Mouse (Mus musculus) heart, adult 2 months (tissue): ENCODE results near the gene Ap1ar. TPM values are rescaled to one million over a fixed set of nuclear protein-coding genes. Genes with fewer than 3 reads are reported as not detected.

Source experiments
- DNase-seq, 2 experiments: peaks; one replicate each; pipeline ENCODE4 v3.0.0; 2021
- H3K27ac ChIP-seq: fragments of 200-600 bp; 2 replicates; pipeline ENCODE4 v1.8.1; 2022
- H3K27me3 ChIP-seq: fragments of 200-500 bp; 2 replicates; pipeline ENCODE4 v1.6.1; 2012; ENCODE audit warnings: mild to moderate bottlenecking, low read length, inconsistent platforms, mixed read lengths; ENCODE audit not compliant: control insufficient read depth, insufficient read depth
- H3K36me3 ChIP-seq: fragments of 200-500 bp; 2 replicates; pipeline ENCODE4 v1.6.1; 2012; ENCODE audit warnings: low read length, inconsistent platforms; ENCODE audit not compliant: control insufficient read depth, insufficient read depth
- H3K4me1 ChIP-seq: fragments of 200-500 bp; 2 replicates; pipeline ENCODE4 v1.6.1; 2011; ENCODE audit warnings: low read length; ENCODE audit not compliant: control insufficient read depth, insufficient read depth
- H3K4me3 ChIP-seq: fragments of 200-600 bp; 2 replicates; pipeline ENCODE4 v1.8.1; 2022
- H3K79me2 ChIP-seq: fragments of 200-500 bp; replicated peaks from 2 replicates; pipeline ENCODE4 v1.6.1; 2012; ENCODE audit warnings: mild to moderate bottlenecking, inconsistent platforms, low read length, moderate library complexity, mixed read lengths; ENCODE audit not compliant: control insufficient read depth, insufficient read depth
- H3K9ac ChIP-seq: fragments of 200-500 bp; 2 replicates; pipeline ENCODE4 v1.6.1; 2012; ENCODE audit warnings: low read depth, mild to moderate bottlenecking, control low read depth, inconsistent platforms, low read length, mixed read lengths
- CTCF ChIP-seq: fragments of 200-600 bp; IDR thresholded peaks from 2 replicates; pipeline ENCODE4 v1.8.1; 2022; ENCODE audit warnings: antibody characterized with exemption, mild to moderate bottlenecking, moderate library complexity
- EP300 ChIP-seq: fragments of 200-500 bp; IDR thresholded peaks from 2 replicates; pipeline ENCODE4 v1.6.1; 2011; ENCODE audit warnings: low read depth, low read length, control low read depth; ENCODE audit not compliant: insufficient read depth
- POLR2A ChIP-seq: fragments of 200-500 bp; IDR thresholded peaks from 2 replicates; pipeline ENCODE4 v1.6.1; 2011; ENCODE audit warnings: mild to moderate bottlenecking, low read depth, low read length, control low read depth; ENCODE audit not compliant: insufficient read depth
- WGBS: fragments of 180-500 bp; shearing (Covaris S2); methylation state at CpG from one replicate; pipeline ENCODE4 v1.1.7; 2018; 5-methylcytosine and 5-hydroxymethylcytosine counted together
- intact Hi-C: fragments of 180-260 bp; cut with DNase I; formaldehyde crosslinking; loops from one replicate; pipeline ENCODE4 v1.15.1; 2025
- polyA plus RNA-seq: library from polyadenylated mRNA; depleted of rRNA; stranded (reverse); fragments of >200 nt; gene quantifications from 2 replicates; pipeline ENCODE4 v1.2.3, GENCODE M21; 2012
- total RNA-seq, 2 experiments: library from RNA; stranded (reverse); gene quantifications; 2 replicates each; pipeline ENCODE4 v1.2.3; 2021

Ap1ar gene
- total and polyA plus RNA-seq, 3 experiments = 12.0 to 18.2 (median 17.6) TPM

GRCm38 (mm10) chr3:127801162-127801561, 36.2 kb downstream of the Ap1ar start:
- no peak overlapping the region for H3K4me3 ChIP-seq
- no peak for TF ChIP-seq CTCF
- no peak overlapping the region for H3K27ac ChIP-seq
- 89% methylated on average over 8 of the region's 8 CpGs for WGBS
- no peaks in the 10 kb centered on the region; the same call in 1 of the 2 replicates for H3K36me3 ChIP-seq
- H3K4me1 ChIP-seq = no peaks in the 10 kb centered on the region
- no peaks in the 10 kb centered on the region for H3K27me3 ChIP-seq
- intact Hi-C loops = no loop called here
- H3K79me2 ChIP-seq = no peaks in the 10 kb centered on the region
- no peak for DNase-seq
- H3K9ac ChIP-seq = no peak overlapping the region

- H3K36me3 ChIP-seq = no peaks in the 10 kb centered on the region; the same call in 1 of the 2 replicates
- peaks cover under 1% of the 10 kb centered on the region; the same call in 1 of the 2 replicates for H3K4me1 ChIP-seq
- H3K9ac ChIP-seq = no peak overlapping the region
- WGBS = 94% methylated on average over 7 of the region's 7 CpGs
- DNase-seq = no peak
- no peak overlapping the region for H3K27ac ChIP-seq
- TF ChIP-seq EP300 = no peak
- no peak for TF ChIP-seq POLR2A
- TF ChIP-seq CTCF = no peak
- H3K4me3 ChIP-seq = no peak overlapping the region
- H3K79me2 ChIP-seq = no peaks in the 10 kb centered on the region
- intact Hi-C loops = no loop called here
- no peaks in the 10 kb centered on the region for H3K27me3 ChIP-seq
Measured at GRCm38 (mm10) chr3:127796271-127796670, 41.1 kb downstream of the Ap1ar start.

GRCm38 (mm10) chr3:127795762-127796161, 41.6 kb downstream of the Ap1ar start:
- WGBS = 94% methylated on average over 3 of the region's 3 CpGs
- Histone ChIP-seq H3K4me3 (no peak overlapping the region), H3K79me2 (no peaks in the 10 kb centered on the region), H3K4me1 (peaks cover 1% of the 10 kb centered on the region; the same call in 1 of the 2 replicates), H3K27ac (no peak overlapping the region), H3K27me3 (no peaks in the 10 kb centered on the region), H3K9ac (no peak overlapping the region), H3K36me3 (no peaks in the 10 kb centered on the region; the same call in 1 of the 2 replicates)
- TF ChIP-seq POLR2A (no peak), EP300 (no peak), CTCF (peak; percentile 48)
- no peak for DNase-seq
- intact Hi-C loops = no loop called here

- peaks cover 4% of the 10 kb centered on the region for H3K4me1 ChIP-seq
- H3K79me2 ChIP-seq = no peaks in the 10 kb centered on the region
- DNase-seq = peak in 1 of 2 experiments; percentile 14
- H3K27me3 ChIP-seq = no peaks in the 10 kb centered on the region
- H3K4me3 ChIP-seq = no peak overlapping the region
- intact Hi-C loops = no loop called here
- no peaks in the 10 kb centered on the region; the same call in 1 of the 2 replicates for H3K36me3 ChIP-seq
- H3K27ac ChIP-seq = no peak overlapping the region
- TF ChIP-seq CTCF (no peak), EP300 (no peak), POLR2A (no peak)
- H3K9ac ChIP-seq = no peak overlapping the region
- 85% methylated on average over 7 of the region's 7 CpGs for WGBS
Measured at GRCm38 (mm10) chr3:127793022-127793421, 44.3 kb downstream of the Ap1ar start.

- no peak for DNase-seq
- no peaks in the 10 kb centered on the region; the same call in 1 of the 2 replicates for H3K36me3 ChIP-seq
- H3K27ac ChIP-seq = no peak overlapping the region
- no peak for TF ChIP-seq POLR2A
- no peak for TF ChIP-seq CTCF
- no peak for TF ChIP-seq EP300
- H3K9ac ChIP-seq = no peak overlapping the region; the same call in 1 of the 2 replicates
- H3K79me2 ChIP-seq = no peaks in the 10 kb centered on the region
- intact Hi-C loops = loop anchor here (2.0 kb wide), 1 partner anchor 45 kb away; the partner anchor contains the start of gene Ap1ar
- WGBS = 57% methylated on average over 4 of the region's 4 CpGs
- H3K4me3 ChIP-seq = no peak overlapping the region
- peaks cover 4% of the 10 kb centered on the region for H3K4me1 ChIP-seq
- no peaks in the 10 kb centered on the region for H3K27me3 ChIP-seq
Measured at GRCm38 (mm10) chr3:127791595-127792561, 45.4 kb downstream of the Ap1ar start.

- 7% methylated on average over 15 of the region's 15 CpGs for WGBS
- peak overlapping the region; percentile 65 for H3K9ac ChIP-seq
- no peaks in the 10 kb centered on the region for H3K79me2 ChIP-seq
- H3K27me3 ChIP-seq = no peaks in the 10 kb centered on the region
- H3K4me1 ChIP-seq = peaks cover 4% of the 10 kb centered on the region
- TF ChIP-seq POLR2A (no peak), CTCF (no peak), EP300 (no peak)
- peak overlapping the region; percentile 73 for H3K27ac ChIP-seq
- intact Hi-C loops = loop anchor here (2.0 kb wide), 1 partner anchor 46 kb away; the partner anchor contains the start of gene Ap1ar
- peak overlapping the region; percentile 55 for H3K4me3 ChIP-seq
- DNase-seq = peak; percentile 32 to 34
- no peaks in the 10 kb centered on the region for H3K36me3 ChIP-seq
Measured at GRCm38 (mm10) chr3:127791056-127791483, 46.3 kb downstream of the Ap1ar start.
